Mouse (Mus musculus) lung, postnatal 4 days (tissue): ENCODE data around the gene Vsx1.
A peak's percentile ranks its signal among the peaks of the same experiment; 100 is the strongest.

Experiments used
- DNase-seq, 2 experiments: peaks; one replicate each; pipeline ENCODE4 v3.0.0; 2021

Vsx1 gene

DNA sequence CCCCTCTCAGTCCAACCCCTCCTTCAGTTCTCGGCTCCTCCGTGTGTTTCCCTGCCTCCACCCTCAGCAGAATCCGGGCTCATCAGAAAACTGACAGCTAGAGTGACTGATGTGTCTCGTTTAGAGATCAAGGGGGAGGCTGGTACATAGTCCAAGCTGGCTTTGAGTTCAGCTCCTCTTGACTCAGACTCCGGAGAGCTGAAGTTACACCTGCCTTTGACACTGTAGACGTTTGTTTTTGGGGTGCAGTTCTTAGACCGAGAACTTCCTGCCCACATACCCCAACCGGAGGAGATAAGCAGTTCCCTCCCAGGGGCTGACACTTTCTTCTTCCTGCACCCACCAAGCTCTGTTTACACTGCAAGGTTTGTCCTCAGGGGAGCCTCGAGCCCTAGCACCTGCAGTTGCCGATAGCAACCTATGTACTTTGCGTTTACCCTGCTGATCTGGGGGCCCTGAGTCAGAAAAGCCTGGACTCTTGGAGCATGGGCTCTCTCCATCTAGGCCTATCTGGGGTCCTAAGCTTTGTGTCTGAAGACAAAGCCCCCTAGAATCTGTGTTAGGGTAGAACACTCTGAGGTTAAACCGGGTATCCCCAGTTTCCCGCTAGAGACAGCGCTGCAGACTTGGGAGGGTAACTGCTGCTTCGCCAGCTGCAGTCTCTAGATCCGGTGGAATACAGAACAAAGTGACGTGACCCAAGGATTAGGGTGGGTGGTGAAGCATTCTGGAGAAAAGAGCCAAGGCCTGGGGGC is 21.9 kb downstream of the Vsx1 start:
- DNase-seq = peak in 1 of 2 experiments; percentile 44

DNA sequence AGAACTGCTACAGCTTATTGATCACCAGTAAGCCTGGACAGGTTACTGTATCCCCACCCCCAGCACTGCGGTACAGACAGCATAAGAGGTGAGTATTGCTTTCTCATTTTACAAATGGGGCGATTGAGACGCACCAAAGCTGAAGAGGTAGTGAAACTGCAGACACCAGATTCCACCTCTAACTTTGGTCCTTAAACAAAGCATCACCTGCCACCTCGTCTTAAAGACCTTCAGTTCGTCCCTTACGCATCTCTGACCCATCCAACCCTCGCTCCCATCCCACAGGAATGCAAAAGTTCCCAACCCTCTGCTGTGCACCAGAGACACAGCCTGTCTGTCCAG is 22.5 kb downstream of the Vsx1 start:
- no peak for DNase-seq

DNA sequence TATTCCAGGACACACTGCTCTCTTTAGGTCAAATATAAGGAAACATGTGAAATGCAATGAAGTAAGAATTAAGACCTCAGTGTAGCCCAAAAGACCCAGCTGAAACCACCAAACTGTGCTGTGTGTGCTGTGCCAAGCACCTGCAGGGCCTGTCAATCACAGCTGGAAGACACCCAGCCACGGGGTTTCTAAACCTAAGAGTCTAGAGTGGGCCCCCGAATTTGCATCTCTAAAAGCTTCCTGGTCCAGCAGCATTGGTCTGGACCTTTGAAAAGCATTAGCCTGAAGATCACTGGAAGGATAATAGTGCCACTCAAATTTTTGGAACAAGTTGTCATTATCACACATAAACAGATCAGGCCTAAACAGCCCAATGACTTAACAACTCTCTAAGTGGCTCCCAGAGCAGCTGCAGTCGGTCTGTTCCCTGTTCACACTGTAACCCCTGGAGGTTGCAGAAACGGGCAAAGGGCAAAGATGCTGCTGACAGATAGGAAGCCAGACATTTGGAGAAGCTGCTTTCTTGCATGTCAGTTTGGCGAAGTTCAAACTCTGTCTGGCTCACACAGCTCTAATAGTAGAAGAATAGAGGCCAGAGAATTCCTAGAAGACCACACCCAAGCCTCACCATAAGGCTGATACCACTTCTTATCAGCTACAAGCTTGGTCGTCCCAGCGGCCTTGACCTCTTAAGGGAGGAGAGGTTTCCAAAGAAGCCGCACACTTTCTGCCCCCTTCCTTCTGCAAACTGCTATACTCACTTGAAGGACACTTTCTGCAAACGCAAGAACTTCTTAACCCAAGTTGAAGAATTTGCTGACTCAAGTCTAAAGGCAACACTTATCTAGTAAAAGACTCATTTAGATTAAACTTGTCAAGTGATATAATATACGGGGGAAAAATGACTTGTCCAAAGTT is 23.4 kb downstream of the Vsx1 start:
- DNase-seq = peak in 1 of 2 experiments; percentile 76

DNA sequence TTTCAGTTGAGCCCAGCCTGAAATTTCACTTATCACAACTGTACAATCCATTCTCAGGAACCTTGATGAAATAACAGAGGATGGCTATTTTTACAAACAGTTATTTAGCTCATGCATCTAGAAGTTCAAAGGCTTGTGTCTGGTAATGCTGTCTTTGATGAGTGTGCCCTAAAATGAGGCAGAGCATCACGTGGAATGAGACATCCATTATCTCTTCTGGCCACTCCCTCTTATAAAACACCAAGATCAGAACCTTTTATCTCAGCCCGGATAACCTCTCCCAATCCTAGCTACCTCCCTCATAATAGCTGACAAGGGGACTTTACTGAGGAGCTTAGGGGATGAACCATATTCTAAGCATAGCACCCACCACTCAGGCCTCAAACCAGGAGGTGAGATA is 24.2 kb downstream of the Vsx1 start:
- no peak for DNase-seq

DNA sequence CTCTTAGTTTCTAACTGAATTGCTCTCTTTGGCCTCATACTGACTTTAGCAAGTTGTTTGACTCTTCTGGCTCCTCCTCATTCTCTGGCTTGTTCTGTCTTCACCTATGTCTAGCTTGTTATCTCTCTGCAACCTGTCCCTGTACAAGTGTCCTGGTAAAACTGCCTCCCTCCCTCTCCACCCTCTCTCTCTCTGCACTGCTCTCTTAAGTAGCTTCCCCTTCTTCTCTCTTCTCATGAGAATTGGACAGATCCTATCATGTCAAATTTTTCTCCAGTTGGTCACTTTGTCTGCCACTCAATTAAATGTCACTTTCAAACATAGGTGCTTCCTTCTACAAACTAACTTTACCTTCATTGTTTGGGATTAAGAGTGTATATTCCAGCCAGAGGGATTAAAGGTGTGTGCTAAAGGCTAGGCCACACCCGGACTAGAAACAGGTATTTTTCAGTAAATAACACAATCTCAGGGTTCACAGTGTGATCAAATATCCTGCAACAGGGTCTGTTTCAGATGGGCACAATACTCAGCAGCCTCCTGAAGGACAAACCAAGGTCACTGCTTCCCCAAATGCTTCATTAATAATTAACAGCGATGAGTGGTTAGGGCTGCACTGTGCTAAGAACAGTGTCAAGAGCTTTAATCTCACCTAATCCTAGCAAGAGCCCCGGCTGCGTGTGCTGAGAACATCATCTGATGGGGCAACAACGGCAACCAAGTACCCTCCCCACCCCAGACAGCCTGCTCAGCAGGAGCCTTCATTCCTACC is 24.8 kb downstream of the Vsx1 start:
- no peak for DNase-seq

DNA sequence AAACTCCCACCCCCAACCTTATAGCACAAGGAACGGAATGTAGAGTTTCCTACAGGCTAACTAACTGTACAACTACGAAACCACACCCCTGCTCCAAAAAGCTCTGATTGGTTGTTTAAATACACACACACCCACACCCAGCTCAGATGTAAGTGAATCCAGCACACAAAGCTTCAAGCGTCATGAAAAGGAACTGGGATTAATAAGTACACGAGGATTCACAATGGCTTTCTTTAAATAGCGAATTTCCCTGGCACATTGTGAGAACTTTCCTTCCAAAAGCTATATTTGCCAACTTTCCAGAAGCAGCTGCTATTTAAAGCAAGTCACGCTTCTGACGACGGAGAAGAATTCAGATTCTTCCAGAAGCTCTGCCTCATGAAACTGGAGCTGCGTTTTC is 25.9 kb downstream of the Vsx1 start:
- no peak for DNase-seq

DNA sequence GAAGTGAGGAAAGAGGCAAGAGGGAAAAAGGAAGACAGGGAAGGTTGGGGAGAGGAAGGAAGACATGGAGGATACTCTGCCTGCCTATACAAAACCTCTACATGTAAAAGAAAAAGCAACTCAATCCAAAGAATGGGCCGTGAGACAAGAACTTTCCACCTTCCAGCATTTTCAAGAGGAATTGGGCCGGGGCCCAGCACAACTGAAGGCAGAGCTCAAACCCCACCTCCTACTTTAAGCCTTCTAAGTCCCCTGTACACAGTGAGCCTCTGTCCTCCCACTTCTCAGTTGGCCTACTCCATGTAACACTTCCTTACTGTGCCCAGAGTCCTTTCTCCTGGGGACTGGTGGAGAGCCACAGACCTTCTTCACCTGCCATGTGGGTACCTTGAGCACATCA is 27.2 kb downstream of the Vsx1 start:
- DNase-seq = no peak

DNA sequence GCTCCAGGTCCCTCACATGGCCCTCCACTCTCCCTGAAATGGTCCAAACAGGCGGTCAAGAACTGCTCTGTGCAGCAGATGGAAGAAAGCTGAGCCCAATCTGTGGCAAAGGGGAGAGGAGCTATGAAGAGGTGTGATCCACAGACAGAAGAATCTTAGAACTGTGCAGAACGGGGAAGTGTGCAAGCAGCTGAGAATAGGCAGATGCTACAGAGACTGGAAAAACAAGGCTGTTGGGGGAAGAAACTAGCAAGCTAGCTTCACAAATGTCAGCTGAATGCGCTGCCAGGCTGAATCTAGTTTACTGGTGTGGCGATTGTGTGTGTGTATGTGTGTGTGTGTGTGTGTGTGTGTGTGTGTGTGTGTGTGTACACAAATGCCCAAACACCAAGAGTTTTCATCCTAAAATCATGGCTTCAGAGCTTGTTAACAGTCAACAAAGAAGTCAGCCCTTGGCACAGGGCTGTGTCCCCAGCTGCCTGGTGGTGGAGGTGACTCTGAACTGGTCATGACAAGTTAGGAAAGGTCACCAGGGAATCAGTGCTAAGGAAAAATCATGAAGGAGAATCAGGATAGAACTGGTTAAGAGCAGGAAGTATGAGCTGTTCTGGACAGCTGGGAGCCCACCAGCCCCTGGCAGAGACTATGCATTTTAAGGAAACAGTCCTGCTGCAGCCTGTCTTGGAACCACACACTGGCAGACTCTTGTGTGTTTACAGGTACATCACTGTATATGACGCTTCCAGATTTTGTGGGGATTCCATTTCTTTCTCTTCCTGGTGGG is 28.3 kb downstream of the Vsx1 start:
- no peak for DNase-seq

DNA sequence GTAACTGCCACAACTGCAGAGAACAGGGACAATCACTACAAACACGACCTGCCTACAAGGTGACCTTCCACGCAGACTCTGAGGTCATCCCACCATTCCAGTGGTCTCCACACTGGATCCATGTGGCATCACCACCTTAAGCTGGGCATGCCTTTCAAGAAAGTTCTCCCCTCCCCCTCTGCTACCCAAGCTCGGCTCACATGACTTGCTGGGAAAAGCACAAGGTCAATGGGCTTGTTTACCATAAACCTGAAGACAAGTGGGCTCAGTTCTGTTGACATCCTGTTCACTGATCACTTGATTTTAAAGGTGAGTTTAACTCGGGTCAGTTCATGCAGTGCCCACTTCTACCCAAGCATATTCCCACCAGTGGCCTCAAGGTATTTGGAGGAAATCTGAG is 29.1 kb downstream of the Vsx1 start:
- DNase-seq = no peak

DNA sequence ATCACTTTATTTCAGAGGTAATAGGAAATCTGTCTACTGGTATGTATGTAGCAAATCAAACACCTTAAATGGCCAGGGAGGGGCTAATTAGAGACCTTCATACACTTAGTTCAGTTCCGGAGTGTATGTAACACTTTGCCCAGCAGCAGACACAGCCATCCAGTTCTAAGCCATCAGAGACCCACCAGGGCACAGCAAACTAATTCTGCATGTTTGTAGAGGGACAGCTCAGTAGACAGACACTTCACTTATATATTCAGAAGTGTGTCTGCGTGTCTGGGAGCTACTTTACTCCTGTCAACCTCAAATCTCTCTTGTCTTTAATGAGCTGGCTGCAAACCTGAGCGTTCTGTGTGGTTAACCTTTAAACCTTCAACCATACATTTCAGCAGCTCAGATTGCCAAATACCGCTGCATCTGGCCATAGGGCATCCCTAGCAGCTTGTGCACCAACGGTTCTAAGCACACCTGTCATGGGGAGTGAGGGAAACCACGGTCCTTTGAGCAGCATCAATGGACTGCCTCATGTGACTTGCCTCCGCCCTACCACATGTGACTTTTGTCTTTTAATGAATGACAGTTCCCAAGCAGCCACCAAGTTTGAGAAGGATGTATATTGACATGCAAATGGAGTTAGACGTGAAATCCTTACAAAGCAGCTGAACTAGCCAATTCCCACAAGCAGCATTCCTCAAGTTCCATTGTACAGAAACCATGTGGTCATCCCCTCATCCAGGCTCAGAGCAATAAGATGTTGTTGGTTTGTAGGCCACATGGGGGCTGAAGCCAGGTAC is 32.0 kb downstream of the Vsx1 start:
- no peak for DNase-seq

DNA sequence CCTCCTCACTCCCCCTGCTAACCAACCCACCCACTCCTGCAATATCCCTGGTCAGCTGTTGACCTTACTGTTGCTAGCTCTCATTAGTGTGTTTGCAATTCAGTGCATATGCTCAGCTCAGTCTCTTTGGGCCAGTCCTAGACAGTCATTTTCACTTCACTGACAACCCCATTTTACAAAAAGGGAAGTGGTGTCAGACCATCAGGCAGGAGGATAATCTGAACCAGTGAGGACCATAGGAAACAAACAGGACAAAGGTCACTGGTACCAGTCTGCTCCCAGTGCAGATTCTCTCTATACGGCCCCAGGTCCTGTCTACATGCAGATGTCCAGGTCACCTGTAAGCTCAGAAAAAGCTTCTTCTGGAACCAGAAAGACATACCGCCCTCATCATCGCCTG is 33.0 kb downstream of the Vsx1 start:
- no peak for DNase-seq

DNA sequence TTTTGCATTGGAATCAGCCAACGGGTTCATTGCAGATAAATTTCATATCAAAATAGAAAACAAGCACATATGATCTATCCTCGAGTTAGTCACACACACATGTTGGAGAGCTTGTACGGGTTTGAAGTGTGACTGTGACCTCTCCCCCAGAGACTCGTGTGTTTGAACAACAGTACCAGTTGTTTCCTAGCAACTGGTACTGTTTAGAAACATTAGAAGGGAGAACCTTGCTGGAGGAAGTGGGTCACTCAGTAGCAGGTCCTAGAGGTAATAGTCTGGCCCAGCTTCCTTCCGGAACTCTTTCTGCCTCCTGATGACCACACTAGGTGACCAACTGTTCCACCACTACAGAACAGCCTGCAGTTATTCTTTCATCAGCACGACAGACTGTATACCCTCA is 33.9 kb downstream of the Vsx1 start:
- no peak for DNase-seq

DNA sequence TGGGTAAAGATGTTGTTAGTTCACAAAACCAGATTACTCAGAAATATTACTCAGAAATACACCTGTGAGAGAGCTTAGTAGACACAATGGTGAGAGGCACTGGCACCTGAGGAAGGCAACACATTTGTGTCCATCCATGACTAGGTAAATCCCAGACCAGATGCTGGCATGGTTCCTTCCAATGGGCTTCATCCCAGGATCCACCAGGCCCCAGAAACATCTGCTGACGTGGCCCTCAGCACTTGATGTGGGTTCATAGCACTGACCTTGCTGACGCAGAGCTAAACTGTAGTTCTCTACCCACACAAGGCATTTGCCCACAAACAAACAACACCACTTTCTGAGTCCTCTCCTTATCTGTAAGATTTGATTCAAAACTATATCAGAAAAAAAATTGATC is 34.3 kb downstream of the Vsx1 start:
- DNase-seq = no peak

DNA sequence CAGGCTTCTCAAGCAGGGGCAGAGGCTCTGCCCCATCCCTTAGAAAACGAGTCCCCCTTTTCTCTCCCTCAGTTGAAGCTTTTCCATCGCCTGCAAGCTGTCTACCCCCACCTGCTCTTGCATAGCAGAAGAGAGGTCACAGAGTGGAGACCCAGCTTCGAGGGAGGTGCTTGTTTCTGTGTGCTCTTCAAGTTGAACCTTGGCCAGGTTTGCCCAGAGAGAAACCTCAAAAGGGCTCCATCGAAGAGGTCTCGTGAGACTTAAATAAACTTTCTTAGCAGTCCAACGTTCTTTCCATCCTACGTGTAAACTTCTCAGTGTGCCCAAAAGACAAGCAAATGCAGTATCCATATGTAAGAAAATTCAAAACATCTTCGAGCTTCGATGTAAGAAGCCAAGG is 37.8 kb downstream of the Vsx1 start:
- DNase-seq = no peak

DNA sequence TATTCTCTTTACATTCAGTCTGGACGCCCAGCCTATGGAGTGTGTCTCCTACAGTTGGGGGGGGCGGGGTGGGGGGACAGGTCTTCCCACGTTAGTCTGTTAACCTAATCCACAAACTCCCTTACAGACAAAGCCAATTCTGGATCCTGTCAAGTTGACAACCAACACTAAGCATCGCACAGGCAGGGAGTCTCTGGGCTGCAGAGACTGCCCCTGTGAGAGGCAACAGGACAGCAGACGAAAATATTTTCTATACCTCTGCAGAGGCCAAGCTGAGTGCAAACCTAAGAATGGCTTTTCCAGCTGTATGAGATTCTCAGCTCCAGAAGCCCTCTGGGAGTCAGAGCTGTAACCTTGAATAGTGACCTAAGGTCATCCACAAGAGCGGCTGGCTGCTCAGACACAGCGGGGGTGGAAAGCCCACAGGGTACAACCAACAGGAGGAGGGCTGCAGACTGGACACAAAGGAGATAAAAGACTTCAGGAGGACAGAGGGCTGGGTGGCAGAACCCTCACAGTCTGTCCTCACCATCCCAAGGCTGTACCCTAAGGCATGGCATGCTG is 38.6 kb downstream of the Vsx1 start:
- no peak for DNase-seq

DNA sequence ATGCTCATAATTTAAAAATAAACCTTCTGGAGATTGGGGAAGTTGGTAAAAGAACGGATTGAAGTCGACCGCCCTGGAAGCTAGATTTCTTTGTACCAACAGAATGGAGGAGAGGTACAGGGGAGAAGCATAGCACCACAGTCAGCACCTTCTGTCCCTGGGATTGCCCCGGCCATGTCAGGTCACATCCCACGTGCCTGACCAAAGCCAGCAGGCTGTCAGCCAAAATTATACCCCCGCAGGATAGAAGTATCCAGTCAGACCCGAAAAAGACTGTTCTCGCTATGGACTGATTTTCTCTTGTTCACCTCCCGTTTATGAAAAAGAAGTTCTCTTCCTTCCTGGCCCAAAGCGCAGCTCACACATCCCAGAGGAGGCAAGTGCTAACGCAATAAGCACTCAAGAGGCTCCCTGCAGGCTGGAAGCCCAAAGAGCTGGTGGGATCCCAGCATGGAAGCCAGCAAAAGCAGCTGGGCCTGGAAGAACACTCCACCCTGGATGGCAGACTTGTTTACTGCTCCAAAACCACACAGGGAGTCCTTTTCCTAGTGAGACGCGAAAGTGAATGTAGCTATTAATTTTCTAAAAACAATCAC is 40.8 kb downstream of the Vsx1 start:
- DNase-seq = no peak

DNA sequence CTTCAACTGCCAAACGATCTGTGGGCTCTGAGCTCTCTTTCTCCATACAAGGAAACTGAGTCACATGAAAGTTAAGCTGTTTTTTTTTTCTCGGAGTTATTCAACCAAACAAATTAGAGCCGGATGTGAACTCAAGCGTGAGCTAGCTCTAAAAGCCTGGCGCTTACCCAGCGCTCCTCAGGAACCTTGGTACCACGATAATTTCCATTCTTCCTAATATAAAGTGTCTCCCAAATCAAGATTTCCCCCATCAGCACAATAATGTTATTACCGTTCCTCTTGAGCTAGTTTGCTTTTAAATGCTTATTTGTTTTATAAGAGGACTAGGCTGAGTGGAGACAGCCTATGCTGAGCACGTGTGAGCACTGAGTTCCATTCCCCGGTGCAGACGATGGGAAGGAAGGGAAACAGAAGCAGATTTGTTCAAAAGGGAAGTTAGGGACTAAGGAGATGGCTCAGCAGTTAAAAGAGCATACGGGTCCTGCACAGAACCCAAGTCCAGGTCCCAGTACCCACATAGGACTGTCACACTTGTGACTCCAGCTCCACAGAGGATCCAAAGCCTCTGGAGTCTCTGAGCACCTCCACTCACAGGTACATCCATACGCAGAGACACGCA is 41.4 kb downstream of the Vsx1 start:
- DNase-seq = no peak

DNA sequence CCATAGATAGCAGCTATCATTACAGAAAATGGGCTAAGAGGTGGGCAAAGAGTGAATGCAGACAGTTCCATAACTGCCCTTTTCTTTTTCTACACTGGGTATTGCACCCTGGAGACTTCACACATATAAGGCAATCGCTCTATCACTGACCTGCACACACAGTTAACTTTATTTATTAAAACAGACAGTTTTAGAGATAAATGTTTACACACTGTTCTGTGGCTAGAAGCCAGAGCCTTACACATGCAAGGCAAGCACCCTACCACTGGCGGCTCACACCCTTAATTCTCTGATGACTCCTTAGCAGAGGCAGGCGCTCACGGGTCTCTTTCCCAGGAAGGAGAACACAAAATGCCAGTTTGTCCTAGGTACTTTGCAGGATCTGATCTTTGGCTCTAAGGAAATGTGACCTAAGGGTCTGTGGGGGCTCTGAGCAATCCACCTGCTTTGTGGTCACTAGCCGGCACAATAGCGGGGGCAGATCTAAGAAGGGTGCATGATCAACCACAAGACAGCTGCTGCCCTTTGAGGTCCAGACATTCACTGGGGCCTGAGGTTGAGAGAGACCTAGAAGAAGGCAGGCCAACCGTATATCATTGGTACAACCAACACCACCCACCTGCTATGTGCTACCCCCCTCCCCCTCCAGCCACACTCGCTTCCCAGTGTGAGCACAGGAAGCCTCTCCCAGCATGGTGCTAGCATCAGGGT is 42.6 kb downstream of the Vsx1 start:
- no peak for DNase-seq

DNA sequence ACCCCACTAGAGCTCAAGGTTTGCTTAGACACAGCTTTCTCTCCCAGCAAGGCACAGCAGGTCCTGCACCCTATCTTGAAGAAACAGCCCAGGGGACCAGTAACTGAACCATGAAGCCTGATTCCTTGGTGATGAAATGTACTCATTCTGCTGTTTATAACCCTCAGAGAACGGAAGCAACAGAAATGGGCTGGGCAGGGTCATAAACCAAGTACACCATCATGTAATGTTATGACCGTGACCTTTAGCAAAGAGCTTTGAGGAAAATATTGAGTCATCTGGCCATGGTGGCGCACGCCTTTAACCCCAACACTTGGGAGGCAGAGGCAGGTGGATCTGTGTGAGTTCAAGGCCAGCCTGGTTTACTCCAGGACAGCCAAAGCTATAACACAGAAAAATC is 43.9 kb downstream of the Vsx1 start:
- no peak for DNase-seq
